Mouse (Mus musculus): ENCODE data around the gene Fanca. TPM values are rescaled to one million over a fixed set of nuclear protein-coding genes. Genes with fewer than 3 reads are reported as not detected.
"Not testable (repeated sequence)": the region's sequence is repeated elsewhere in the genome, so short reads cannot be mapped to it uniquely, and the experiment has no call there.

The Fanca gene
- polyA plus RNA-seq, 1 experiment: 123 TPM

DNA sequence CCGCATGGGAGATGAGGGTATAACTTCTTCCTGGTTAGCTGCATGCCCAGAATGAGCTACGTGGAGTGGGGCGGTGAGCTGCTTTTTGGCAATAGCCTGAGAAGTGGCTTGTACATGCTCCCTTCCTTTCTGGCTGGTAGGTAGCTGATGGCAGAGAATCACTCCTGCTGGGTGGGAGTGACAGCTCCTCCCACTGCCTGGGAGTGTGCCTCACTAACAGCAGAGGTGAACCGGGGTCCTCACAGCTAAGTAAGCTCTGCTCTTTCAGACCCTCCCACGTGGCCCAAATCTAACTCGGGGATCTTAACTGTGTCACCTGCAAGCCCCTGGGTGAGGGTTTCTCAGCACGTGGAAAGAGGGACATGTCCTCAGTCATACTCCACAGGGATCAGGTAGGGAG is 85.8 kb downstream of the Fanca start:
- no peak for DNase-seq (ENCODE audit: low read depth)

DNA sequence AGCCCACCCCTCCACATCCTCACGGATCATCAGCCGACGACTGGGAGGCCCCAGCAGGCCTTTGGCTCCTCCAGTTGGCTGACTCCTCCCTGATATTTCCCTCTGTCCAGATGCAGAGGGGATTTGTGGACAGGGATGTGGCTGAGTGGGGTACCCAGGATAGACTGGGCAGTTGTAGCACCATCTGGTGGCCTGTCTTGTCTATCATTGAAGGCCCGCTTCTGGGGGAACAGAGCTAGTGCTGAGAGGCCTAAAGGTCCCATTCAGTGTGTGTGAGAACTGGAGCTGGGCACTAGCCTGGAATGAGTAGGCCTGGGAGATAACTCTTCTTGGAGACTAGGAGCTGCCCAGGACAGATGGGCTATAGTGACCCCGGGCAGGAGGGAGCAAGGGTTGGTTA is 86.6 kb downstream of the Fanca start:
- no peak for DNase-seq (ENCODE audit: low read depth)

DNA sequence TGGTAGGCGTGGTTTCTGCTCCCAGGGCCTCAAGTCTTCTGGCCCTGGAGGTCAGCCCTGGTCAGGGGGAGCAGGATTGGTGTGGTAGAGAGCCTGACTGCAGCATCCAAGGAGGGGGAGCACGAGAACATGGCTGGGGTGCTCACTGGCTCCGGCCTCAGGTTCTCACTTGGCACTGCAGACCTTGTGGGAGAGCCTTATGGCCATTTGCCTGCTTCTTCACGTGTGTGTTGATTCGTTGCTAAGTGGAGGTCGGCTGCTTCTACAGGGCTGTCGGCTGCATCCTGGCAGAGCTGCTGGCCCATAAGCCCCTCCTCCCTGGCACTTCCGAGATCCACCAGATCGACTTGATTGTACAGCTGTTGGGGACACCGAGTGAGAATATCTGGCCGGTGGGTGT is 88.0 kb downstream of the Fanca start:
- not testable (repeated sequence) for DNase-seq (ENCODE audit: low read depth)

DNA sequence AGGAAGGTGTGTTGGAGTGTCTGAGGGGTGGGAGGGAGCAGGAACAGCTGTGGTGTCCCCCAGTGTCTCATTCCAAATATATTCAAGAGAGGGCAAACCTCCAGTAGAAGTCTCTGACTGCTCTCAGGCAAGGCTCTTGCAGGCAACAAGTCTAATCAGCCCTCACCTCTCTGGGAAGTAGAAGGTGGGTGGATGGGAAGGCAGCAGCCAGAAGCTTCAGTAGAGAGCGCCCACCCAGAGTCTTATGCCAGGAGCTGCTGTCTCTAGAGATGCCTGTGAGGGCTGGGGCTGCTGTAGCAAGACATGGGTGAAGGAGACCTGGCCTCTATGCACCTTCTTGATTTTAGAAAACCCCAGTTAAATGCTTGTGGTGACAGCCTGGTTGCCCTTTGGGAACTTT is 90.0 kb downstream of the Fanca start:
- no peak for DNase-seq (ENCODE audit: low read depth)

GRCm38 (mm10) chr8:123224278-123225266 is 93.8 kb downstream of the Fanca start, which contains the start of gene Cdk10:
Gene Cdk10, plus strand, starts transcription at chr8:123224842.
- DNase-seq (ENCODE audit: low read depth): no peak

DNA sequence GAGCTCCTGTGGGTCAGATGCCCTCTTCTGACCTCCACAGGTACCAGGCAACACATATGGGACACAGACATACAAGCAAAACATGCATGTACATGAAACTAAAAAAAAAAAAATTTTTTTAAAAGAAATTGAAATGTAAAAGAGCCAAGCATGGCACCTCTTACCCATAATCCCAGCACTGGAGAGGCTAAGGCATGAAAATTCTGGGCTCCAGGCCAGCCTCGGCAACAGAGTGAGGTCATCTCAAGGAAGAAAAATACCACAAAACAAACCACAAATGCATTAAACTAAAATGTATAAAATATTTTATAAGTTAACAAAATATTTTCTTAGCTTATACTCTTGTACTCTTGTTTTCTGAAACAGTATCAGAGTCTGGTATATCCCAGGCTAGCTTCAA is 97.5 kb downstream of the Fanca start:
- no peak for DNase-seq (ENCODE audit: low read depth)

Other genes with a start within 250 kb of the Fanca start
- gene Rpl13, start 216.2 kb downstream of the Fanca start, polyA plus RNA-seq (2012; rRNA removed): 1,855 and 2,227 TPM in 2 replicates
- 3.7 and 6.1 TPM in 2 replicates for gene Cpne7, start 201.2 kb downstream of the Fanca start, polyA plus RNA-seq (2012; rRNA removed)
- gene Sult5a1, start 160.3 kb downstream of the Fanca start, polyA plus RNA-seq (2012; rRNA removed): 73.5 and 81.9 TPM in 2 replicates
- 94.5 and 111 TPM in 2 replicates for gene Dpep1, start 132.3 kb downstream of the Fanca start, polyA plus RNA-seq (2012; rRNA removed)
- 126 and 136 TPM in 2 replicates for gene Chmp1a, start 105.8 kb downstream of the Fanca start, polyA plus RNA-seq (2012; rRNA removed)
- 3.4 and 6.6 TPM in 2 replicates for gene Spata33, start 105.7 kb downstream of the Fanca start, polyA plus RNA-seq (2012; rRNA removed)
- 58.8 and 64.5 TPM in 2 replicates for gene Cdk10, start 93.7 kb downstream of the Fanca start, polyA plus RNA-seq (2012; rRNA removed)
- 13.3 and 17.4 TPM in 2 replicates for gene Spata2l, start 82.3 kb downstream of the Fanca start, polyA plus RNA-seq (2012; rRNA removed)
- 30.5 and 35.1 TPM in 2 replicates for gene Zfp276, start 64.4 kb downstream of the Fanca start, polyA plus RNA-seq (2012; rRNA removed)
- gene Vps9d1, start 64.2 kb downstream of the Fanca start, polyA plus RNA-seq (2012; rRNA removed): 54.0 and 57.9 TPM in 2 replicates
- 2.6 and 2.7 TPM in 2 replicates for gene Spire2, start 14.1 kb upstream of the Fanca start, polyA plus RNA-seq (2012; rRNA removed)
- 207 and 223 TPM in 2 replicates for gene Tcf25, start 55.2 kb upstream of the Fanca start, polyA plus RNA-seq (2012; rRNA removed)
- not detected in 2 replicates for gene Mc1r, start 88.5 kb upstream of the Fanca start, polyA plus RNA-seq (2012; rRNA removed)
- 0.42 and 0.97 TPM in 2 replicates for gene Tubb3, start 92.8 kb upstream of the Fanca start, polyA plus RNA-seq (2012; rRNA removed)
- gene Def8, start 105.0 kb upstream of the Fanca start, polyA plus RNA-seq (2012; rRNA removed): 42.0 and 45.1 TPM in 2 replicates
- gene Afg3l1, start 159.3 kb upstream of the Fanca start, polyA plus RNA-seq (2012; rRNA removed): 29.6 and 31.1 TPM in 2 replicates
- 2.1 and 3.1 TPM in 2 replicates for gene Dbndd1, start 196.9 kb upstream of the Fanca start, polyA plus RNA-seq (2012; rRNA removed)
- gene Gas8, start 200.3 kb upstream of the Fanca start, polyA plus RNA-seq (2012; rRNA removed): 8.3 and 11.3 TPM in 2 replicates